Mouse (Mus musculus) right cerebral cortex, postnatal 25 days (tissue): Measurements from ENCODE around the gene Katna1.
"Not testable (repeated sequence)": the region's sequence is repeated elsewhere in the genome, so short reads cannot be mapped to it uniquely, and the experiment has no call there.

ENCODE experiments used
- DNase-seq: peaks from one replicate; pipeline ENCODE4 v3.0.0; 2022

Katna1 gene

GRCm38 (mm10) chr10:7725751-7726500 is at the start of gene Katna1:
TSS of gene Katna1 (plus strand) at chr10:7726000.
- DNase-seq = peak; percentile 92

GRCm38 (mm10) chr10:7680731-7681301 is 45.0 kb upstream of the Katna1 start, which contains the start of the genes Pcmt1 and Lats1:
TSS of gene Pcmt1 (minus strand) at chr10:7681136.
TSS of gene Lats1 (plus strand) at chr10:7681214.
- DNase-seq = peak; percentile 90

- DNase-seq = peak; percentile 56
Observed at GRCm38 (mm10) chr10:7681343-7682025, 44.3 kb upstream of the Katna1 start.

- DNase-seq = no peak
Observed at GRCm38 (mm10) chr10:7682249-7682648, 43.6 kb upstream of the Katna1 start.

GRCm38 (mm10) chr10:7686902-7687301 is 38.9 kb upstream of the Katna1 start:
- no peak for DNase-seq

- DNase-seq = no peak
Observed at GRCm38 (mm10) chr10:7695286-7695685, 30.5 kb upstream of the Katna1 start.

GRCm38 (mm10) chr10:7700120-7700519 is 25.7 kb upstream of the Katna1 start:
- DNase-seq = no peak

- DNase-seq = no peak
Observed at GRCm38 (mm10) chr10:7702586-7702985, 23.2 kb upstream of the Katna1 start.

GRCm38 (mm10) chr10:7710121-7710520 is 15.7 kb upstream of the Katna1 start:
- DNase-seq = no peak

- no peak for DNase-seq
Observed at GRCm38 (mm10) chr10:7712506-7712905, 13.3 kb upstream of the Katna1 start.

- no peak for DNase-seq
Observed at GRCm38 (mm10) chr10:7715056-7715455, 10.7 kb upstream of the Katna1 start.

- no peak for DNase-seq
Observed at GRCm38 (mm10) chr10:7726501-7726812, 657 bp downstream of the Katna1 start.

- DNase-seq = no peak
Observed at GRCm38 (mm10) chr10:7727011-7727410, 1.2 kb downstream of the Katna1 start.

- DNase-seq = no peak
Observed at GRCm38 (mm10) chr10:7731582-7731981, 5.8 kb downstream of the Katna1 start.

GRCm38 (mm10) chr10:7737122-7737521 is 11.3 kb downstream of the Katna1 start:
- DNase-seq = no peak

GRCm38 (mm10) chr10:7737914-7738313 is 12.1 kb downstream of the Katna1 start:
- DNase-seq = no peak

- not testable (repeated sequence) for DNase-seq
Observed at GRCm38 (mm10) chr10:7745528-7745927, 19.7 kb downstream of the Katna1 start.

GRCm38 (mm10) chr10:7748752-7749151 is 23.0 kb downstream of the Katna1 start:
- no peak for DNase-seq

GRCm38 (mm10) chr10:7757544-7757943 is 31.7 kb downstream of the Katna1 start:
- DNase-seq = no peak

- no peak for DNase-seq
Observed at GRCm38 (mm10) chr10:7772346-7772745, 46.5 kb downstream of the Katna1 start.

GRCm38 (mm10) chr10:7772769-7773168 is 47.0 kb downstream of the Katna1 start:
- no peak for DNase-seq

GRCm38 (mm10) chr10:7775421-7775820 is 49.6 kb downstream of the Katna1 start:
- no peak for DNase-seq

- no peak for DNase-seq
Observed at GRCm38 (mm10) chr10:7778361-7778760, 52.6 kb downstream of the Katna1 start.

- DNase-seq = no peak
Observed at GRCm38 (mm10) chr10:7779751-7780237, 54.0 kb downstream of the Katna1 start.
